Mouse (Mus musculus): Measurements from ENCODE around the gene 5031410I06Rik.
"Not testable (repeated sequence)": the region's sequence is repeated elsewhere in the genome, so short reads cannot be mapped to it uniquely, and the experiment has no call there.

DNA sequence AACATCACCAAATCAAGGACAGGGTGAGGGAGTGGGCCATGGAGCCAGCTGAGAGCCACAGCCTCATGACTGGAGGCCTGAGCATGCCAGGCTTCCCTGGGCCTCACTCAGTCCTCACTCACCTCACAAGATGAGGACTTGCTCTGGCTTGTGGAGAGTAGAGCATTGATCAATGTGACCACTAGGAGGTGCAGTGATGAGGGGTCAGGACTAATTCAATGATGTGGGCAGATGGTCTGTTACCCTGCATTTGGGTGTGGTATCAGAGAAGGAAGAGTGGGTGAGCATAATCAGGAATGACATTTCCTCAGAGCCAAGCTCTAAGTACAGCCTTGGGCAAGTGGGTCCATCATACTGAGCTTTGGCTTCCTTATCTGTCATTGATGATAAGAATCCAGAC, 26.1 kb downstream of the 5031410I06Rik start:
- TF ChIP-seq CTCF (IDR thresholded peaks at IDR 0.05; ENCODE audit: low read depth, low read length); POLR2A (IDR thresholded peaks at IDR 0.05; ENCODE audit: borderline replicate concordance, low read depth, low read length): not testable (repeated sequence)

Measured in bone marrow macrophage, adult 2 months (primary cell).